Mouse (Mus musculus): ENCODE results near the gene Gpr157.

DNA sequence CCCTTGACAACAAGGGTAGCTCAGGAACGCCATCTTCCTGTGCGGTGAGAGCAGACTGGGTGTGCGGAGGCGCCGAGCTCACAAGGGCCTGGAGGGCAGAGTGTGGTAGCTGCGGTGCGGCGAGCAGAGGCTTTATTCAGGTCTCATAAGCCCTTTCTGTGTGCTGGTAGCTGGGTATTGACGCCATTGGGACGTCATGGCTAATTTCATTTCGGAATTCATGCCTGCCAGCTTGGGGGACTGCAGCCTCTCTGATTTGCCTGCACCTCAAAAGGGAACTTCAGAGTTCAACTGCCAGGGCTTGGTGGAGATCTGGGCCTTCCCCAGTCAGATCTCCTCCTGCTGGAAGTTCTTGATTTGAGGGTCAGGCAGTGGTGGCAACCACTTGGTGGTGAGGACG is 29.4 kb upstream of the Gpr157 start:
- TF ChIP-seq POLR2A (IDR thresholded peaks at IDR 0.05; ENCODE audit: low read depth, low read length) (no peak), CTCF (conservative IDR thresholded peaks at IDR 0.05; ENCODE audit: insufficient read depth, insufficient read length, low read depth, low read length) (no peak)
